Mouse (Mus musculus): ENCODE results near the gene Klc4. TPM values are rescaled to one million over a fixed set of nuclear protein-coding genes. Genes with fewer than 3 reads are reported as not detected.
A peak's percentile ranks its signal among the peaks of the same experiment; 100 is the strongest.

The Klc4 gene
- polyA plus RNA-seq, 1 experiment from 2014 or later = 38.4 TPM

DNA sequence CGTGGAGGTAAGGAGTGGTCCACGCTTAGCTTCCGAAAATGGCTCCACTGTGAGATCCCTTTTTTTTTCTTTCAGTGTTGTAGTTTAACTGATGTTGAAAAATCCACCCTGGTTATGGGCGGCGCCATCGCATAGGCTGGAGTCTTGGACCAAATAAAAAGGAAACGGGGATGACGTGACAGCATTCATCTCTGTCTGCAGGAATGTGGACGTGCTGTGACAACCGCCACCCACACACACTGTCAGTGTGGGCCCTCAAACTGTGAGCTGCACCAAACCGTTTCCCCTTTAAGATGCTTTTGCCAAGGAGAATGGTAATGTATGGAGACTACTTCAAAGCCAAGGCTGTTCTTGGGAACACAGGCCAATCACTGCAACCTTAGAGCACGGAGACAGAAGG, 39.8 kb downstream of the Klc4 start:
- Histone ChIP-seq H3K9ac (ENCODE audit: low read length) (no peak overlapping the region), H3K27ac (ENCODE audit: low read depth, low read length) (no peak overlapping the region; the same call in 1 of the 2 replicates), H3K27me3 (ENCODE audit: control insufficient read depth, insufficient read depth, low read length) (no peaks in the 10 kb centered on the region), H3K4me2 (ENCODE audit: low read depth) (no peak overlapping the region), H3K36me3 (ENCODE audit: control insufficient read depth, insufficient read depth, low read length) (no peaks in the 10 kb centered on the region), H3K4me1 (ENCODE audit: control insufficient read depth, insufficient read depth, low read length) (peaks cover 3% of the 10 kb centered on the region; the same call in 1 of the 2 replicates), H3K9me3 (ENCODE audit: control insufficient read depth, low read length) (no peaks in the 10 kb centered on the region), H3K4me3 (ENCODE audit: low read depth, low read length) (no peak overlapping the region)
- DNase-seq (ENCODE audit: low spot score) = no peak
- no peak for ATAC-seq (ENCODE audit: insufficient read depth, low FRiP score, low TSS enrichment)
- WGBS = 88% methylated on average over 12 of the region's 12 CpGs

DNA sequence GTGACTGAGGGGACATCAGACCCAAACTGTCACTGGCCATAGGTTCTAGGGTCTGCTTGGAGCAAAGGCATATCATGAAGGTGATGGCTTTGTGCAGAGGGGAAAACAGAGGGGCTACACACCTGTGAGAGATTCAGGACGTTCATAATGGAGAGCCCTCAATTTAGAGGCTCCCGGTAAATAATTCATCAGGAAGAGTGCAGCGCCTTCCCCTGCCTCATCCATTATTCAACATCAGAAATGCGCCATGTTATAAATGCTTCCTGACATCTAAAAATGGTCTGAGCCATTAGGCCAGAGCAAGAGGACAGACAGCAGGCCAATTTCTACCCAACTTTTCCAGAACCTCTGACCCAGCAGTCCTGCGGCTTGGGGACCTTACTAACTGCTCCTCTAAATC, 40.7 kb downstream of the Klc4 start:
- H3K4me3 ChIP-seq (ENCODE audit: low read depth, low read length) = no peak overlapping the region
- H3K4me1 ChIP-seq (ENCODE audit: control insufficient read depth, insufficient read depth, low read length) = no peaks in the 10 kb centered on the region; the same call in 1 of the 2 replicates
- no peaks in the 10 kb centered on the region for H3K36me3 ChIP-seq (ENCODE audit: control insufficient read depth, insufficient read depth, low read length)
- H3K9ac ChIP-seq (ENCODE audit: low read length) = no peak overlapping the region
- 62% methylated on average over 5 of the region's 5 CpGs for WGBS
- H3K27me3 ChIP-seq (ENCODE audit: control insufficient read depth, insufficient read depth, low read length) = no peaks in the 10 kb centered on the region
- no peaks in the 10 kb centered on the region for H3K9me3 ChIP-seq (ENCODE audit: control insufficient read depth, low read length)
- 0 out of 2 replicates have a peak overlapping the region, but pooled peaks have one; percentile 28 for H3K27ac ChIP-seq (ENCODE audit: low read depth, low read length)
- ATAC-seq (ENCODE audit: insufficient read depth, low FRiP score, low TSS enrichment) = no peak
- no peak for DNase-seq (ENCODE audit: low spot score)
- H3K4me2 ChIP-seq (ENCODE audit: low read depth) = no peak overlapping the region

DNA sequence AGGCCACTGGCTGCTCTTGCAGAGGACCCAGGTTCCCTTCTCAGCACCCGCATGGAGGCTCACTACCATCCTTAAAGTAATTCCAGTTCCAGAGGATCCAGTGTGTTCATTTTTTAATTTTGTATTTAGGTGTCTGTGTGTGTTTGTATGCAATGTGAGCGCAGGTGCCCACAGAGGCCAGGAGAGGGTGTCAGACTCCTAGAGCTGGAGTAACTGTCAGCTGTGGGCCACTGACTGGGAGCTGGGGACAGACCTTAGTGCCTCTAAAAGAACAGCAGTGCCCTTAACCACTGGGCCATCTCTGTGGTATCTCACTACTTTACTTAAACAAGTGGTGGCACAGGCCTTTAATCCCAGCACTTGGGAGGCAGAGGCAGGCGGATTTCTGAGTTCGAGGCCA, 42.6 kb downstream of the Klc4 start:
- WGBS = 94% methylated on average over 4 of the region's 4 CpGs
- Histone ChIP-seq H3K9ac (ENCODE audit: low read length) (no peak overlapping the region), H3K9me3 (ENCODE audit: control insufficient read depth, low read length) (no peaks in the 10 kb centered on the region), H3K27me3 (ENCODE audit: control insufficient read depth, insufficient read depth, low read length) (no peaks in the 10 kb centered on the region), H3K27ac (ENCODE audit: low read depth, low read length) (no peak overlapping the region), H3K36me3 (ENCODE audit: control insufficient read depth, insufficient read depth, low read length) (no peaks in the 10 kb centered on the region), H3K4me2 (ENCODE audit: low read depth) (no peak overlapping the region), H3K4me1 (ENCODE audit: control insufficient read depth, insufficient read depth, low read length) (no peaks in the 10 kb centered on the region; the same call in 1 of the 2 replicates), H3K4me3 (ENCODE audit: low read depth, low read length) (no peak overlapping the region)
- ATAC-seq (ENCODE audit: insufficient read depth, low FRiP score, low TSS enrichment) (no peak), DNase-seq (ENCODE audit: low spot score) (no peak)

DNA sequence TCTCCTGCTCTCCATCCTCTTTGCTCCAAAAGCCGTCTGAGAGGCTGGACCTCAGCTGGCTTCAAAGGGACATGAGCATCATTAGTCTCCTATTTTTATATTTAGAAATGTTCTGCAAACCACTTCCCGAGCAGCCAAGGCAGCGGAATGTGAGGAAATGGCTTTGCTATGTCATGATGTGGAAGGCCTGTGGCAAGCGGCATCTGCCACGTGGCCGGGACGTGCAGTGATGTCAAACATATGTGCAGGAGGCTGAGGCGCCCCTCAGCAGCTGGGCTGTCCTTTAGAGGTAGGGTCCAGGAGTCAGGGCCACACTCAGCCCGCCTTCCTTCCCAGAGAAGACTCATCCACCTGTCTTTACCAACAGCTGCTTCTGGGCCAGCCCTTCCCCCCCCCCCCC, 43.6 kb downstream of the Klc4 start:
- no peaks in the 10 kb centered on the region for H3K9me3 ChIP-seq (ENCODE audit: control insufficient read depth, low read length)
- DNase-seq (ENCODE audit: low spot score) (no peak), ATAC-seq (ENCODE audit: insufficient read depth, low FRiP score, low TSS enrichment) (no peak)
- no peak overlapping the region for H3K27ac ChIP-seq (ENCODE audit: low read depth, low read length)
- no peaks in the 10 kb centered on the region for H3K36me3 ChIP-seq (ENCODE audit: control insufficient read depth, insufficient read depth, low read length)
- 54% methylated on average over 9 of the region's 9 CpGs for WGBS
- no peaks in the 10 kb centered on the region for H3K27me3 ChIP-seq (ENCODE audit: control insufficient read depth, insufficient read depth, low read length)
- H3K4me2 ChIP-seq (ENCODE audit: low read depth) = no peak overlapping the region
- no peak overlapping the region for H3K4me3 ChIP-seq (ENCODE audit: low read depth, low read length)
- no peak overlapping the region for H3K9ac ChIP-seq (ENCODE audit: low read length)
- H3K4me1 ChIP-seq (ENCODE audit: control insufficient read depth, insufficient read depth, low read length) = no peaks in the 10 kb centered on the region; the same call in 1 of the 2 replicates

DNA sequence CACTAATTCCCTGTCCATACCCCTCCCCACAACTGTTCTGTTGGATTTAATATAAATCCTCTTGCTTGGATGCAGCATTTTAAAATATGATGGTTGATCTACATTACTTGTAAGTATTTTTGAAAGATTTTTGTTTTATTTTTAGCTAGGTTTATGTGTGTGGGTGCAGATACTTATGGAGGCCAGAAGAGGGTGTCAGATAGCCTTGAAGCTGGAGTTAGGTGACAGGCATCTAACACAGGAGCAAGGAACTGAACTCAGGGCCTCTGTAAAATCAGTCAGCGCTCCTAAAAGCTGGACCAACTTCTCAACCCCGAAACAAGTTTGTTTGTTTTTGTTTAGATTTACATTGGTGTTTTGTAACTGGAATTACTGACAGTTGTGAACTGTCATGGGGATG, 45.3 kb downstream of the Klc4 start:
- no peaks in the 10 kb centered on the region for H3K36me3 ChIP-seq (ENCODE audit: control insufficient read depth, insufficient read depth, low read length)
- H3K4me3 ChIP-seq (ENCODE audit: low read depth, low read length) = no peak overlapping the region
- H3K4me1 ChIP-seq (ENCODE audit: control insufficient read depth, insufficient read depth, low read length) = no peaks in the 10 kb centered on the region; the same call in 1 of the 2 replicates
- no peak overlapping the region for H3K27ac ChIP-seq (ENCODE audit: low read depth, low read length)
- H3K4me2 ChIP-seq (ENCODE audit: low read depth) = no peak overlapping the region
- 86% methylated on average over 2 of the region's 2 CpGs for WGBS
- no peak overlapping the region for H3K9ac ChIP-seq (ENCODE audit: low read length)
- no peaks in the 10 kb centered on the region for H3K9me3 ChIP-seq (ENCODE audit: control insufficient read depth, low read length)
- no peaks in the 10 kb centered on the region for H3K27me3 ChIP-seq (ENCODE audit: control insufficient read depth, insufficient read depth, low read length)
- no peak for DNase-seq (ENCODE audit: low spot score)
- ATAC-seq (ENCODE audit: insufficient read depth, low FRiP score, low TSS enrichment) = no peak

DNA sequence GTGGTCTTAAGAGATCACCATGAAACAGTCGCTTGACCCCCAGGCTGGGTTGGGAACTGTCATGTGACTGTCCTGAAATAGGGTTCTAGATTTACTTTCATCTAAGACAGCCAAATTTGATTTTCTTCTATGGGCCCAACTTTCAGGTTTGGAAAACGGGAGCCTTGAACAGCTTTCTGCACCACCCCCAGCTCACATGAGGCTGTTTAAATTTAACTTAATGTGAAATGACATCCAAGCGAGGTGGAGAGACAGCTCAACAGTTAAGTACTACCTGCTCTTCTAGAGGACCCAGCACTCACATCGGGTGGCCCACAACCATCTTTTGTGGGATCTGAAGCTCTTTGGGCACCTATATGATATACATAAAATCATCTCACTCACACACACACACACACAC, 46.9 kb downstream of the Klc4 start:
- Histone ChIP-seq H3K9me3 (ENCODE audit: control insufficient read depth, low read length) (no peaks in the 10 kb centered on the region), H3K4me2 (ENCODE audit: low read depth) (no peak overlapping the region), H3K27ac (ENCODE audit: low read depth, low read length) (no peak overlapping the region), H3K4me3 (ENCODE audit: low read depth, low read length) (no peak overlapping the region), H3K27me3 (ENCODE audit: control insufficient read depth, insufficient read depth, low read length) (no peaks in the 10 kb centered on the region), H3K9ac (ENCODE audit: low read length) (no peak overlapping the region), H3K36me3 (ENCODE audit: control insufficient read depth, insufficient read depth, low read length) (no peaks in the 10 kb centered on the region), H3K4me1 (ENCODE audit: control insufficient read depth, insufficient read depth, low read length) (peaks cover 5% of the 10 kb centered on the region; the same call in 1 of the 2 replicates)
- 87% methylated on average over 4 of the region's 4 CpGs for WGBS
- ATAC-seq (ENCODE audit: insufficient read depth, low FRiP score, low TSS enrichment) = no peak
- DNase-seq (ENCODE audit: low spot score) = no peak

DNA sequence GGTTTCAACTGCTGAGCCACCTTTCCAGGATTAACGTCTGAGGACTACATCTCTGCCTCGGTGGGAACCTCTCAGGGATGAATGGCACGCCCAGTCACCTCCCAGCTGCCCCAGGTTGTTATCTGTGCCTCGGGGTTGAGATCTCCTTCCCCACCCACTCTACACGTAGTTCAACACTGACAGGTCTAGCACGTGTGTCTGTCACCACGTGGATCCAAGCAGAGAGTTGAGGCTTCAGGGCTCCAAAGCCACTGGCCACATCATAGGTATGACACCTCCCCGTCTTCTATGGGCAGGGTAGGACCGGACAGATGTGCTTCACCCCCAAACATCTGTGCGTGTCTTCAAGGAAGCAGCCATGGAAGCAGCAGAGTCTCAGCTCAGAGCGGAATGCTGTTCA, 47.9 kb downstream of the Klc4 start:
- Histone ChIP-seq H3K36me3 (ENCODE audit: control insufficient read depth, insufficient read depth, low read length) (no peaks in the 10 kb centered on the region), H3K27me3 (ENCODE audit: control insufficient read depth, insufficient read depth, low read length) (no peaks in the 10 kb centered on the region), H3K4me1 (ENCODE audit: control insufficient read depth, insufficient read depth, low read length) (peaks cover 5% of the 10 kb centered on the region; the same call in 1 of the 2 replicates), H3K9ac (ENCODE audit: low read length) (no peak overlapping the region), H3K27ac (ENCODE audit: low read depth, low read length) (no peak overlapping the region), H3K9me3 (ENCODE audit: control insufficient read depth, low read length) (no peaks in the 10 kb centered on the region), H3K4me2 (ENCODE audit: low read depth) (no peak overlapping the region), H3K4me3 (ENCODE audit: low read depth, low read length) (no peak overlapping the region)
- DNase-seq (ENCODE audit: low spot score) = no peak
- 93% methylated on average over 11 of the region's 11 CpGs for WGBS
- ATAC-seq (ENCODE audit: insufficient read depth, low FRiP score, low TSS enrichment) = no peak

DNA sequence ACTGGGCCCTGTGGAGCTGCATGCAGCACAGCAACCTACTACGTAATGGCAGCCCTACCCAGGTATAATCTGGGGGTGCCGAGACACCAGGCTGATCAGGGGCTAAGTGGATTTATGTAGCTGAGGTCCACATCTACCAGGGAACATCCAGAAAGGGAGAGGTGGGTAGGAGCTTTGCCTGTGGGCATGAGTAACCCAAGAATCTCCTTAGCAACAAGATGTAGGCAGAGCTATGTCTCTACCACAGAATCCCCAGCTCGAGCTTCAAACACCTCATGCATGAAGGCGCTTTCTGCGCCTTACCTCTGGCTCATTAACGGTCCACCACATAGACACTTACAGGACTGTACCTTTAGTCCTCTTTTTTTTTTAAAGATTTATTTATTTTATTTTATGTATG, 50.5 kb downstream of the Klc4 start:
- peaks cover 2% of the 10 kb centered on the region; the same call in 1 of the 2 replicates for H3K36me3 ChIP-seq (ENCODE audit: control insufficient read depth, insufficient read depth, low read length)
- DNase-seq (ENCODE audit: low spot score) (no peak), ATAC-seq (ENCODE audit: insufficient read depth, low FRiP score, low TSS enrichment) (no peak)
- 0 out of 2 replicates have a peak overlapping the region, but pooled peaks have one; percentile 21 for H3K27ac ChIP-seq (ENCODE audit: low read depth, low read length)
- H3K4me1 ChIP-seq (ENCODE audit: control insufficient read depth, insufficient read depth, low read length) = peaks cover 5% of the 10 kb centered on the region; the same call in 1 of the 2 replicates
- 84% methylated on average over 6 of the region's 6 CpGs for WGBS
- no peaks in the 10 kb centered on the region for H3K9me3 ChIP-seq (ENCODE audit: control insufficient read depth, low read length)
- H3K9ac ChIP-seq (ENCODE audit: low read length) = no peak overlapping the region
- no peak overlapping the region for H3K4me3 ChIP-seq (ENCODE audit: low read depth, low read length)
- H3K4me2 ChIP-seq (ENCODE audit: low read depth) = no peak overlapping the region
- no peaks in the 10 kb centered on the region for H3K27me3 ChIP-seq (ENCODE audit: control insufficient read depth, insufficient read depth, low read length)

DNA sequence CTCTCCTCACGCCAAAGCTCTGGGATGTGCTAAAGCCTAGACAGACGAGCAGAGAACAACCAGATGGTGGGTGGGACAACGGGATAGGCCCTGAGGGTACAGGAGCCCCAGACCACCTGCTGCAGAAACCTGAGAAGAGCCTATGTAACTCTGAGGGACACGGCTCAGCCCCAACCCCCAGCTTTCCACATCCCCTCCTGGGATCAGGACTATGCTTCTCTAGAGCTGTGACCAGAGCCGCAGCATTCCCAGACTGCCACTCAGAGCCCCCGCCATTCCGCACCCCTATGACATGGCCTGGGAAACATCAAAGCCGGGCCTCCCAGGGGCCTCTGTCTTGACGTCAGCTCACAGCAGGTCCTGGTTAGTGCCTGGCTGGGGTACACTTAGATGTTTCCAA, 51.2 kb downstream of the Klc4 start:
- Histone ChIP-seq H3K4me3 (ENCODE audit: low read depth, low read length) (no peak overlapping the region), H3K27ac (ENCODE audit: low read depth, low read length) (peak overlapping the region; percentile 21; the same call in 1 of the 2 replicates), H3K4me2 (ENCODE audit: low read depth) (no peak overlapping the region), H3K27me3 (ENCODE audit: control insufficient read depth, insufficient read depth, low read length) (no peaks in the 10 kb centered on the region), H3K9me3 (ENCODE audit: control insufficient read depth, low read length) (no peaks in the 10 kb centered on the region), H3K36me3 (ENCODE audit: control insufficient read depth, insufficient read depth, low read length) (peaks cover 5% of the 10 kb centered on the region), H3K9ac (ENCODE audit: low read length) (no peak overlapping the region), H3K4me1 (ENCODE audit: control insufficient read depth, insufficient read depth, low read length) (peaks cover 5% of the 10 kb centered on the region; the same call in 1 of the 2 replicates)
- ATAC-seq (ENCODE audit: insufficient read depth, low FRiP score, low TSS enrichment) (no peak), DNase-seq (ENCODE audit: low spot score) (no peak)
- 38% methylated on average over 9 of the region's 9 CpGs for WGBS
